In the genomic region with DNA sequence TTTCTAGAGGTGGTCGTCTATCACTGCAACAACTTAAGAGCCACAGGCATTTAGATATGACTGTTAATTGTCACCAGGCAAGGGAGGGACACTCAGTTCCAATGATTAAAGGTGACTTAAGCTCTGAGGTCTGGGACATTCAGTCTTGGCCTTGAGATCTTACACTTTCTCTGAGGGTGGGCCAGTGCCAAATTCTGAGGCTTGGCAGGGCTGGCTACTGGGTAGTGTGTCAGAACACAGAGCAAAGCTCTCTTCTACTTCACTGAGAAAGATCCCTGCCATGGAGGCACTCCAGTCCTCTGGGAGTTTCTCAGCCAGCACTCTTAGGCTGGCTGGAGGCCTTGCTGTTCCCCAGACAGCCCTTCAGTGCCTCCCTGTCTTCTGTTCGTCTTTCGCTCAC, we compare ENCODE assay signal across 20 mouse cellular contexts. TPM values are rescaled to one million over a fixed set of nuclear protein-coding genes. Genes with fewer than 3 reads are reported as not detected.
A peak's percentile ranks its signal among the peaks of the same experiment; 100 is the strongest.
DNase-seq lines count a peak whose midpoint lies in the region; ATAC-seq and TF ChIP-seq lines count a peak whose summit lies in the region.
"Had no signal": no experiment of that assay in that cellular context is flagged by ENCODE, and none has a peak within 500 bp of the region (broad histone marks: within the 10 kb centered on the region; RNA-seq: fewer than 3 reads in every experiment).

No protein-coding gene starts in this region.

- peaks cover 6% of the 10 kb centered on the region; the same call in 1 of the 2 replicates for H3K36me3 ChIP-seq in heart, embryonic 11.5 days (ENCODE audit: control insufficient read depth, insufficient read depth, low read length)
- H3K36me3 ChIP-seq in liver, embryonic 11.5 days (ENCODE audit: control insufficient read depth, insufficient read depth, low read length), result no peaks in the 10 kb centered on the region

- intact Hi-C loops in gastrocnemius, adult 2 months (cut with DNase I), result no loop called here

- no peaks in the 10 kb centered on the region for H3K9me3 ChIP-seq in heart, embryonic 11.5 days (replicated peaks; ENCODE audit: control insufficient read depth, low read length)
- H3K9me3 ChIP-seq in liver, embryonic 11.5 days (ENCODE audit: control insufficient read depth, low read length), result no peaks in the 10 kb centered on the region
- H3K9me3 ChIP-seq: heart, embryonic 13.5 days had no signal

- no peak for TF ChIP-seq CTCF in gastrocnemius, adult 2 months (IDR thresholded peaks at IDR 0.05)

- no peak overlapping the region for H3K27ac ChIP-seq in heart, embryonic 11.5 days (ENCODE audit: low read depth, low read length)
- H3K27ac ChIP-seq in gastrocnemius, adult 2 months, result peak overlapping the region; percentile 79
- H3K27ac ChIP-seq in liver, embryonic 11.5 days (ENCODE audit: low read depth, low read length), result no peak overlapping the region
- H3K27ac ChIP-seq: heart, embryonic 13.5 days; hindbrain, embryonic 14.5 days had no signal

- H3K27me3 ChIP-seq in heart, embryonic 11.5 days (ENCODE audit: control insufficient read depth, insufficient read depth, low read length), result no peaks in the 10 kb centered on the region
- H3K27me3 ChIP-seq in liver, embryonic 11.5 days (replicated peaks; ENCODE audit: control insufficient read depth, insufficient read depth, low read length), result no peaks in the 10 kb centered on the region
- H3K27me3 ChIP-seq: CH12.LX; heart, embryonic 13.5 days had no signal

- no peak overlapping the region for H3K4me2 ChIP-seq in heart, embryonic 11.5 days
- H3K4me2 ChIP-seq in liver, embryonic 11.5 days, result no peak overlapping the region
- H3K4me2 ChIP-seq: heart, embryonic 13.5 days; hindbrain, embryonic 14.5 days had no signal

- DNase-seq in heart, adult 9 months (ENCODE audit: low spot score in 2 of 2), result peak; percentile 16 to 18
- DNase-seq in ovary, adult 18-20 months (ENCODE audit: low spot score), result peak; percentile 27
- no peak for DNase-seq in ovary, postnatal 10 days (ENCODE audit: low spot score)
- DNase-seq in gastrocnemius, adult 2 months, result peak; percentile 87
- DNase-seq in testis, postnatal 14 days (ENCODE audit: low spot score), result peak; percentile 58
- DNase-seq in thymus, postnatal 10 days (ENCODE audit: low spot score in 2 of 2), result no peak
- no peak for DNase-seq in liver, embryonic 11.5 days (ENCODE audit: low spot score)
- DNase-seq: cerebellum, adult 11 months; kidney, adult 9 months; spleen, adult 18-20 months had no signal

- 73% methylated on average over 3 of the region's 3 CpGs for WGBS in heart, embryonic 11.5 days (ENCODE audit: insufficient replicate concordance)
- WGBS in liver, embryonic 11.5 days, result 77% methylated on average over 3 of the region's 3 CpGs

- no peaks in the 10 kb centered on the region for H3K4me1 ChIP-seq in heart, embryonic 11.5 days (ENCODE audit: control insufficient read depth, insufficient read depth, low read length)
- no peaks in the 10 kb centered on the region for H3K4me1 ChIP-seq in liver, embryonic 11.5 days (replicated peaks; ENCODE audit: control insufficient read depth, insufficient read depth, low read length)
- H3K4me1 ChIP-seq: heart, embryonic 13.5 days had no signal

- no peak for ATAC-seq in heart, embryonic 11.5 days (replicated peaks; ENCODE audit: insufficient number of reproducible peaks, low FRiP score, low TSS enrichment)
- ATAC-seq in liver, embryonic 11.5 days (replicated peaks; ENCODE audit: low FRiP score), result no peak

- H3K9ac ChIP-seq in heart, embryonic 11.5 days (ENCODE audit: low read depth, low read length), result no peak overlapping the region
- no peak overlapping the region for H3K9ac ChIP-seq in liver, embryonic 11.5 days (ENCODE audit: low read depth, low read length)
- H3K9ac ChIP-seq: heart, embryonic 13.5 days; hindbrain, embryonic 14.5 days had no signal

- no peak overlapping the region for H3K4me3 ChIP-seq in heart, embryonic 11.5 days (ENCODE audit: low read depth, low read length)
- H3K4me3 ChIP-seq in gastrocnemius, adult 2 months, result no peak overlapping the region
- H3K4me3 ChIP-seq in liver, embryonic 11.5 days (ENCODE audit: low read depth, low read length), result no peak overlapping the region
- H3K4me3 ChIP-seq: heart, embryonic 13.5 days had no signal

RNA-seq across cellular contexts. Expression of gene Gm17651, which starts 55.6 kb away (rescaled TPM):
- not detected in 2 replicates for polyA plus RNA-seq in heart, embryonic 11.5 days (2014; fragmentation: Nextera tagmentation; extraction: Ambion mirVana)
- total RNA-seq in gastrocnemius, adult 2 months (2021), result not detected
- polyA plus RNA-seq in liver, embryonic 11.5 days (2014; fragmentation: Nextera tagmentation; extraction: Ambion mirVana), result not detected in 2 replicates
- total RNA-seq: adrenal gland, adult 18-20 months; CH12.LX; left cerebral cortex, postnatal 14 days; liver, adult 2 months had no signal
- polyA plus RNA-seq: cortical plate, adult 2 months; heart, embryonic 13.5 days; hindbrain, embryonic 14.5 days; liver, adult 2 months; lung, embryonic 16.5 days; stomach, embryonic 16.5 days had no signal

Comparison
In these comparisons a context has a peak if more than half of its experiments do, and no peak if none do; other contexts are left out.
1. DNase-seq: peak in heart, adult 9 months (2 of 2), ovary, adult 18-20 months (single experiment), gastrocnemius, adult 2 months (single experiment) and testis, postnatal 14 days (single experiment); none in ovary, postnatal 10 days (single experiment), thymus, postnatal 10 days (0 of 2) and liver, embryonic 11.5 days (single experiment).